Mouse (Mus musculus) limb, embryonic 11.5 days (tissue): ENCODE results near the gene Clpp. TPM values are rescaled to one million over a fixed set of nuclear protein-coding genes. Genes with fewer than 3 reads are reported as not detected.

Source experiments
- ATAC-seq: fragments of 200-750 bp; cut with Nextera tagmentation; 2 replicates; pipeline ENCODE4 v1.8.0; 2017; ENCODE audit warnings: low read depth; ENCODE audit not compliant: insufficient number of reproducible peaks, low FRiP score, low TSS enrichment
- DNase-seq: peaks from one replicate; pipeline ENCODE4 v3.0.0-alpha.2; 2015; ENCODE audit warnings: low spot score
- H3K27ac ChIP-seq: fragments of 300-500 bp; sonication (generic); replicated peaks from 2 replicates; pipeline ENCODE4 v1.5.1; 2014; ENCODE audit warnings: low read depth, mild to moderate bottlenecking, low read length
- H3K27me3 ChIP-seq: fragments of 300-500 bp; sonication (generic); 2 replicates; pipeline ENCODE4 v1.6.1; 2014; ENCODE audit warnings: mild to moderate bottlenecking, low read length, mixed read lengths; ENCODE audit not compliant: control insufficient read depth, insufficient read depth
- H3K36me3 ChIP-seq: fragments of 300-500 bp; sonication (generic); 2 replicates; pipeline ENCODE4 v1.6.1; 2014; ENCODE audit warnings: mild to moderate bottlenecking, low read length, moderate library complexity, mixed read lengths; ENCODE audit not compliant: control insufficient read depth, insufficient read depth
- H3K4me1 ChIP-seq: fragments of 300-500 bp; sonication (generic); 2 replicates; pipeline ENCODE4 v1.6.1; 2014; ENCODE audit warnings: low read length, mixed read lengths; ENCODE audit not compliant: control insufficient read depth, insufficient read depth
- H3K4me2 ChIP-seq: fragments of 300-500 bp; sonication (generic); 2 replicates; pipeline ENCODE4 v1.6.1; 2014; ENCODE audit warnings: low read depth, mild to moderate bottlenecking, moderate library complexity; ENCODE audit not compliant: severe bottlenecking
- H3K4me3 ChIP-seq: fragments of 300-500 bp; sonication (generic); 2 replicates; pipeline ENCODE4 v1.5.1; 2014; ENCODE audit warnings: low read depth, low read length
- H3K9ac ChIP-seq: fragments of 300-500 bp; sonication (generic); 2 replicates; pipeline ENCODE4 v1.6.1; 2014; ENCODE audit warnings: mild to moderate bottlenecking, low read length
- H3K9me3 ChIP-seq: fragments of 300-500 bp; sonication (generic); 2 replicates; pipeline ENCODE4 v1.6.1; 2016; ENCODE audit warnings: low read length; ENCODE audit not compliant: control insufficient read depth
- WGBS: fragments of 180-500 bp; shearing (Covaris S2); extraction: QIAGEN DNeasy Blood & Tissue Kit; methylation state at CpG from one replicate; pipeline ENCODE4 v1.1.7; 2014; 5-methylcytosine and 5-hydroxymethylcytosine counted together
- polyA plus RNA-seq: library from polyadenylated mRNA; unstranded; fragments of >200 nt; fragmentation: Nextera tagmentation; extraction: Ambion mirVana; gene quantifications from 2 replicates; pipeline ENCODE4 v1.2.1, GENCODE M21; 2014

The Clpp gene
- polyA plus RNA-seq, 1 experiment from 2014 or later, result 159 TPM

GRCm38 (mm10) chr17:56981049-56981448 is 9.1 kb upstream of the Clpp start:
- no peaks in the 10 kb centered on the region for H3K9me3 ChIP-seq
- DNase-seq (no peak), ATAC-seq (no peak)
- no peak overlapping the region for H3K4me3 ChIP-seq
- WGBS, result 74% methylated on average over 7 of the region's 7 CpGs
- no peaks in the 10 kb centered on the region for H3K4me1 ChIP-seq
- H3K4me2 ChIP-seq, result no peak overlapping the region
- H3K36me3 ChIP-seq, result no peaks in the 10 kb centered on the region
- no peak overlapping the region for H3K9ac ChIP-seq
- H3K27ac ChIP-seq, result no peak overlapping the region
- H3K27me3 ChIP-seq, result no peaks in the 10 kb centered on the region

GRCm38 (mm10) chr17:56982013-56982412 is 8.1 kb upstream of the Clpp start, which contains the start of gene Acer1:
Gene Acer1 (minus strand): TSS chr17:56982126.
- Histone ChIP-seq H3K27ac (no peak within 1 kb of the TSS), H3K4me3 (no peak within 1 kb of the TSS), H3K4me1 (no peaks in the 10 kb centered on the region), H3K27me3 (no peaks in the 10 kb centered on the region), H3K9me3 (no peaks in the 10 kb centered on the region), H3K36me3 (no peaks in the 10 kb centered on the region), H3K4me2 (no peak within 1 kb of the TSS), H3K9ac (no peak within 1 kb of the TSS)
- no peak for DNase-seq
- ATAC-seq, result no peak
- WGBS, result 70% methylated on average over 5 of the region's 5 CpGs

GRCm38 (mm10) chr17:56984886-56985285 is 5.2 kb upstream of the Clpp start:
- Histone ChIP-seq H3K4me2 (no peak overlapping the region), H3K4me1 (no peaks in the 10 kb centered on the region), H3K4me3 (no peak overlapping the region), H3K27me3 (no peaks in the 10 kb centered on the region), H3K9me3 (no peaks in the 10 kb centered on the region), H3K36me3 (no peaks in the 10 kb centered on the region; the same call in 1 of the 2 replicates), H3K9ac (no peak overlapping the region), H3K27ac (no peak overlapping the region)
- DNase-seq (no peak), ATAC-seq (no peak)
- WGBS, result 82% methylated on average over 9 of the region's 9 CpGs

GRCm38 (mm10) chr17:56985656-56986055 is 4.4 kb upstream of the Clpp start:
- 67% methylated on average over 3 of the region's 3 CpGs for WGBS
- Histone ChIP-seq H3K27ac (no peak overlapping the region), H3K4me1 (peaks cover under 1% of the 10 kb centered on the region; the same call in 1 of the 2 replicates), H3K9me3 (no peaks in the 10 kb centered on the region), H3K36me3 (no peaks in the 10 kb centered on the region; the same call in 1 of the 2 replicates), H3K4me3 (no peak overlapping the region), H3K27me3 (no peaks in the 10 kb centered on the region), H3K4me2 (no peak overlapping the region), H3K9ac (no peak overlapping the region)
- DNase-seq (no peak), ATAC-seq (no peak)

- Histone ChIP-seq H3K4me1 (peaks cover 5% of the 10 kb centered on the region), H3K36me3 (no peaks in the 10 kb centered on the region; the same call in 1 of the 2 replicates), H3K9me3 (no peaks in the 10 kb centered on the region), H3K27ac (no peak overlapping the region), H3K4me2 (no peak overlapping the region), H3K27me3 (no peaks in the 10 kb centered on the region), H3K4me3 (no peak overlapping the region), H3K9ac (no peak overlapping the region)
- no peak for ATAC-seq
- no peak for DNase-seq
- WGBS, result 86% methylated on average over 3 of the region's 3 CpGs
Observed at GRCm38 (mm10) chr17:56986105-56986805, 3.9 kb upstream of the Clpp start.

GRCm38 (mm10) chr17:56988441-56988840 is 1.7 kb upstream of the Clpp start:
- Histone ChIP-seq H3K4me1 (peaks cover 5% of the 10 kb centered on the region), H3K27me3 (no peaks in the 10 kb centered on the region)
- no peak for DNase-seq

GRCm38 (mm10) chr17:56988921-56989430 is 1.1 kb upstream of the Clpp start:
- H3K4me2 ChIP-seq, result peak overlapping the region; percentile 77
- H3K27me3 ChIP-seq, result no peaks in the 10 kb centered on the region
- H3K9me3 ChIP-seq, result no peaks in the 10 kb centered on the region
- no peak overlapping the region for H3K27ac ChIP-seq
- H3K4me3 ChIP-seq, result no peak overlapping the region
- ATAC-seq, result no peak
- DNase-seq, result no peak
- H3K36me3 ChIP-seq, result peaks cover 12% of the 10 kb centered on the region
- no peak overlapping the region; the same call in 1 of the 2 replicates for H3K9ac ChIP-seq
- 77% methylated on average over 7 of the region's 7 CpGs for WGBS
- peaks cover 5% of the 10 kb centered on the region for H3K4me1 ChIP-seq

More at GRCm38 (mm10) chr17:56988441-56988840, 1.7 kb upstream of the Clpp start:
- Histone ChIP-seq H3K4me3 (no peak overlapping the region), H3K4me2 (no peak overlapping the region), H3K9me3 (no peaks in the 10 kb centered on the region), H3K27ac (no peak overlapping the region), H3K9ac (no peak overlapping the region), H3K36me3 (peaks cover 8% of the 10 kb centered on the region)
- 81% methylated on average over 7 of the region's 7 CpGs for WGBS
- ATAC-seq, result no peak

GRCm38 (mm10) chr17:56989467-56990114 is 514 bp upstream of the Clpp start:
- H3K4me2 ChIP-seq, result peak overlapping the region; percentile 77
- no peaks in the 10 kb centered on the region for H3K9me3 ChIP-seq
- peak; percentile 82 for ATAC-seq
- peak overlapping the region; percentile 58 for H3K9ac ChIP-seq
- H3K4me3 ChIP-seq, result peak overlapping the region; percentile 89
- H3K36me3 ChIP-seq, result peaks cover 16% of the 10 kb centered on the region
- H3K4me1 ChIP-seq, result peaks cover 5% of the 10 kb centered on the region
- H3K27me3 ChIP-seq, result no peaks in the 10 kb centered on the region
- no peak overlapping the region for H3K27ac ChIP-seq
- 4% methylated on average over 25 of the region's 25 CpGs for WGBS
- DNase-seq, result no peak
